Mouse (Mus musculus): Measurements from ENCODE around the gene Arpc2. TPM values are rescaled to one million over a fixed set of nuclear protein-coding genes. Genes with fewer than 3 reads are reported as not detected.

Arpc2 gene
- polyA plus RNA-seq, 1 experiment from 2014 or later, result 387 TPM

GRCm38 (mm10) chr1:74201048-74201844 lies 34.6 kb upstream of the Arpc2 start:
- Histone ChIP-seq H3K36me3 (ENCODE audit: control insufficient read depth, insufficient read depth, low read length) (no peaks in the 10 kb centered on the region), H3K4me2 (no peak overlapping the region), H3K9me3 (replicated peaks; ENCODE audit: control insufficient read depth, low read length) (no peaks in the 10 kb centered on the region), H3K4me3 (ENCODE audit: low read depth, low read length) (no peak overlapping the region), H3K27me3 (ENCODE audit: control insufficient read depth, insufficient read depth, low read length) (no peaks in the 10 kb centered on the region), H3K27ac (ENCODE audit: low read depth, low read length) (no peak overlapping the region), H3K4me1 (ENCODE audit: control insufficient read depth, insufficient read depth, low read length) (no peaks in the 10 kb centered on the region; the same call in 1 of the 2 replicates), H3K9ac (ENCODE audit: low read depth, low read length) (no peak overlapping the region)
- 77% methylated on average over 7 of the region's 7 CpGs for WGBS (ENCODE audit: insufficient replicate concordance)
- ATAC-seq (replicated peaks; ENCODE audit: insufficient number of reproducible peaks, low FRiP score, low TSS enrichment), result no peak

- H3K9me3 ChIP-seq (replicated peaks; ENCODE audit: control insufficient read depth, low read length), result no peaks in the 10 kb centered on the region
Measured at GRCm38 (mm10) chr1:74203457-74203856, 32.4 kb upstream of the Arpc2 start.

GRCm38 (mm10) chr1:74205881-74206280 lies 30.0 kb upstream of the Arpc2 start:
- no peak for ATAC-seq (replicated peaks; ENCODE audit: insufficient number of reproducible peaks, low FRiP score, low TSS enrichment)
- no peak overlapping the region for H3K4me2 ChIP-seq

More at GRCm38 (mm10) chr1:74203457-74203856, 32.4 kb upstream of the Arpc2 start:
- Histone ChIP-seq H3K4me2 (no peak overlapping the region), H3K36me3 (ENCODE audit: control insufficient read depth, insufficient read depth, low read length) (no peaks in the 10 kb centered on the region), H3K27me3 (ENCODE audit: control insufficient read depth, insufficient read depth, low read length) (no peaks in the 10 kb centered on the region), H3K27ac (ENCODE audit: low read depth, low read length) (no peak overlapping the region), H3K9ac (ENCODE audit: low read depth, low read length) (no peak overlapping the region), H3K4me3 (ENCODE audit: low read depth, low read length) (no peak overlapping the region), H3K4me1 (ENCODE audit: control insufficient read depth, insufficient read depth, low read length) (no peaks in the 10 kb centered on the region; the same call in 1 of the 2 replicates)
- ATAC-seq (replicated peaks; ENCODE audit: insufficient number of reproducible peaks, low FRiP score, low TSS enrichment), result no peak
- 63% methylated on average over 5 of the region's 5 CpGs for WGBS (ENCODE audit: insufficient replicate concordance)

GRCm38 (mm10) chr1:74206642-74207041 lies 29.2 kb upstream of the Arpc2 start:
- no peak for ATAC-seq (replicated peaks; ENCODE audit: insufficient number of reproducible peaks, low FRiP score, low TSS enrichment)
- H3K27me3 ChIP-seq (ENCODE audit: control insufficient read depth, insufficient read depth, low read length), result no peaks in the 10 kb centered on the region
- WGBS (ENCODE audit: insufficient replicate concordance), result 74% methylated on average over 8 of the region's 8 CpGs

More at GRCm38 (mm10) chr1:74205881-74206280, 30.0 kb upstream of the Arpc2 start:
- H3K27me3 ChIP-seq (ENCODE audit: control insufficient read depth, insufficient read depth, low read length), result no peaks in the 10 kb centered on the region
- no peaks in the 10 kb centered on the region for H3K4me1 ChIP-seq (ENCODE audit: control insufficient read depth, insufficient read depth, low read length)
- no peak overlapping the region for H3K27ac ChIP-seq (ENCODE audit: low read depth, low read length)
- no peak overlapping the region for H3K4me3 ChIP-seq (ENCODE audit: low read depth, low read length)
- no peaks in the 10 kb centered on the region for H3K36me3 ChIP-seq (ENCODE audit: control insufficient read depth, insufficient read depth, low read length)
- no peak overlapping the region for H3K9ac ChIP-seq (ENCODE audit: low read depth, low read length)
- WGBS (ENCODE audit: insufficient replicate concordance), result 53% methylated on average over 7 of the region's 7 CpGs
- H3K9me3 ChIP-seq (replicated peaks; ENCODE audit: control insufficient read depth, low read length), result no peaks in the 10 kb centered on the region

GRCm38 (mm10) chr1:74207906-74208305 lies 28.0 kb upstream of the Arpc2 start:
- no peaks in the 10 kb centered on the region for H3K27me3 ChIP-seq (ENCODE audit: control insufficient read depth, insufficient read depth, low read length)
- H3K36me3 ChIP-seq (ENCODE audit: control insufficient read depth, insufficient read depth, low read length), result no peaks in the 10 kb centered on the region
- ATAC-seq (replicated peaks; ENCODE audit: insufficient number of reproducible peaks, low FRiP score, low TSS enrichment), result no peak
- H3K9ac ChIP-seq (ENCODE audit: low read depth, low read length), result no peak overlapping the region
- no peak overlapping the region for H3K4me3 ChIP-seq (ENCODE audit: low read depth, low read length)
- no peaks in the 10 kb centered on the region for H3K4me1 ChIP-seq (ENCODE audit: control insufficient read depth, insufficient read depth, low read length)
- H3K27ac ChIP-seq (ENCODE audit: low read depth, low read length), result no peak overlapping the region
- no peaks in the 10 kb centered on the region for H3K9me3 ChIP-seq (replicated peaks; ENCODE audit: control insufficient read depth, low read length)
- H3K4me2 ChIP-seq, result no peak overlapping the region
- WGBS (ENCODE audit: insufficient replicate concordance), result 70% methylated on average over 9 of the region's 9 CpGs

More at GRCm38 (mm10) chr1:74206642-74207041, 29.2 kb upstream of the Arpc2 start:
- no peak overlapping the region for H3K9ac ChIP-seq (ENCODE audit: low read depth, low read length)
- no peak overlapping the region for H3K4me2 ChIP-seq
- no peaks in the 10 kb centered on the region for H3K4me1 ChIP-seq (ENCODE audit: control insufficient read depth, insufficient read depth, low read length)
- H3K27ac ChIP-seq (ENCODE audit: low read depth, low read length), result no peak overlapping the region
- H3K36me3 ChIP-seq (ENCODE audit: control insufficient read depth, insufficient read depth, low read length), result no peaks in the 10 kb centered on the region
- no peak overlapping the region for H3K4me3 ChIP-seq (ENCODE audit: low read depth, low read length)
- no peaks in the 10 kb centered on the region for H3K9me3 ChIP-seq (replicated peaks; ENCODE audit: control insufficient read depth, low read length)

- no peaks in the 10 kb centered on the region for H3K9me3 ChIP-seq (replicated peaks; ENCODE audit: control insufficient read depth, low read length)
- no peak overlapping the region for H3K27ac ChIP-seq (ENCODE audit: low read depth, low read length)
- H3K27me3 ChIP-seq (ENCODE audit: control insufficient read depth, insufficient read depth, low read length), result no peaks in the 10 kb centered on the region
- H3K36me3 ChIP-seq (ENCODE audit: control insufficient read depth, insufficient read depth, low read length), result no peaks in the 10 kb centered on the region
- ATAC-seq (replicated peaks; ENCODE audit: insufficient number of reproducible peaks, low FRiP score, low TSS enrichment), result no peak
- no peaks in the 10 kb centered on the region for H3K4me1 ChIP-seq (ENCODE audit: control insufficient read depth, insufficient read depth, low read length)
- H3K9ac ChIP-seq (ENCODE audit: low read depth, low read length), result no peak overlapping the region
- no peak overlapping the region for H3K4me3 ChIP-seq (ENCODE audit: low read depth, low read length)
- no peak overlapping the region for H3K4me2 ChIP-seq
- WGBS (ENCODE audit: insufficient replicate concordance), result 86% methylated on average over 8 of the region's 8 CpGs
Measured at GRCm38 (mm10) chr1:74208941-74209340, 26.9 kb upstream of the Arpc2 start.

- 84% methylated on average over 7 of the region's 7 CpGs for WGBS (ENCODE audit: insufficient replicate concordance)
- no peak overlapping the region for H3K4me3 ChIP-seq (ENCODE audit: low read depth, low read length)
- no peaks in the 10 kb centered on the region for H3K27me3 ChIP-seq (ENCODE audit: control insufficient read depth, insufficient read depth, low read length)
- no peaks in the 10 kb centered on the region for H3K36me3 ChIP-seq (ENCODE audit: control insufficient read depth, insufficient read depth, low read length)
- H3K9ac ChIP-seq (ENCODE audit: low read depth, low read length), result no peak overlapping the region
- no peak overlapping the region for H3K4me2 ChIP-seq
- ATAC-seq (replicated peaks; ENCODE audit: insufficient number of reproducible peaks, low FRiP score, low TSS enrichment), result no peak
- no peaks in the 10 kb centered on the region for H3K9me3 ChIP-seq (replicated peaks; ENCODE audit: control insufficient read depth, low read length)
- H3K4me1 ChIP-seq (ENCODE audit: control insufficient read depth, insufficient read depth, low read length), result no peaks in the 10 kb centered on the region
- H3K27ac ChIP-seq (ENCODE audit: low read depth, low read length), result no peak overlapping the region
Measured at GRCm38 (mm10) chr1:74219922-74220321, 16.0 kb upstream of the Arpc2 start.

- Histone ChIP-seq H3K4me1 (ENCODE audit: control insufficient read depth, insufficient read depth, low read length) (no peaks in the 10 kb centered on the region), H3K4me2 (no peak overlapping the region), H3K9me3 (replicated peaks; ENCODE audit: control insufficient read depth, low read length) (no peaks in the 10 kb centered on the region), H3K27me3 (ENCODE audit: control insufficient read depth, insufficient read depth, low read length) (no peaks in the 10 kb centered on the region), H3K9ac (ENCODE audit: low read depth, low read length) (no peak overlapping the region), H3K4me3 (ENCODE audit: low read depth, low read length) (no peak overlapping the region), H3K36me3 (ENCODE audit: control insufficient read depth, insufficient read depth, low read length) (no peaks in the 10 kb centered on the region), H3K27ac (ENCODE audit: low read depth, low read length) (no peak overlapping the region)
- no peak for ATAC-seq (replicated peaks; ENCODE audit: insufficient number of reproducible peaks, low FRiP score, low TSS enrichment)
- 57% methylated on average over 7 of the region's 7 CpGs for WGBS (ENCODE audit: insufficient replicate concordance)
Measured at GRCm38 (mm10) chr1:74227317-74227716, 8.6 kb upstream of the Arpc2 start.

- Histone ChIP-seq H3K36me3 (ENCODE audit: control insufficient read depth, insufficient read depth, low read length) (no peaks in the 10 kb centered on the region), H3K4me1 (ENCODE audit: control insufficient read depth, insufficient read depth, low read length) (no peaks in the 10 kb centered on the region), H3K27ac (ENCODE audit: low read depth, low read length) (no peak overlapping the region), H3K9me3 (replicated peaks; ENCODE audit: control insufficient read depth, low read length) (no peaks in the 10 kb centered on the region), H3K27me3 (ENCODE audit: control insufficient read depth, insufficient read depth, low read length) (no peaks in the 10 kb centered on the region), H3K9ac (ENCODE audit: low read depth, low read length) (no peak overlapping the region), H3K4me2 (no peak overlapping the region), H3K4me3 (ENCODE audit: low read depth, low read length) (no peak overlapping the region)
- ATAC-seq (replicated peaks; ENCODE audit: insufficient number of reproducible peaks, low FRiP score, low TSS enrichment), result no peak
- 60% methylated on average over 2 of the region's 2 CpGs for WGBS (ENCODE audit: insufficient replicate concordance)
Measured at GRCm38 (mm10) chr1:74229942-74230341, 5.9 kb upstream of the Arpc2 start.
